Mouse (Mus musculus) lung, postnatal 10 days (tissue): ENCODE data around the gene Usp18.
A peak's percentile ranks its signal among the peaks of the same experiment; 100 is the strongest.

Experiments
- DNase-seq: peaks from one replicate; pipeline ENCODE4 v3.0.0; 2021

Usp18 gene

GRCm38 (mm10) chr6:121226043-121226442 lies 19.7 kb upstream of the Usp18 start:
- DNase-seq, result no peak

GRCm38 (mm10) chr6:121226744-121227143 lies 19.0 kb upstream of the Usp18 start:
- DNase-seq, result no peak

GRCm38 (mm10) chr6:121228421-121228820 lies 17.3 kb upstream of the Usp18 start:
- no peak for DNase-seq

GRCm38 (mm10) chr6:121232652-121233051 lies 13.1 kb upstream of the Usp18 start:
- DNase-seq, result no peak

GRCm38 (mm10) chr6:121236386-121236785 lies 9.3 kb upstream of the Usp18 start:
- no peak for DNase-seq

GRCm38 (mm10) chr6:121238209-121238608 lies 7.5 kb upstream of the Usp18 start:
- DNase-seq, result no peak

- no peak for DNase-seq
Observed at GRCm38 (mm10) chr6:121241780-121242179, 3.9 kb upstream of the Usp18 start.

- DNase-seq, result no peak
Observed at GRCm38 (mm10) chr6:121243161-121243560, 2.5 kb upstream of the Usp18 start.

- no peak for DNase-seq
Observed at GRCm38 (mm10) chr6:121246037-121246361, 293 bp downstream of the Usp18 start.

- DNase-seq, result no peak
Observed at GRCm38 (mm10) chr6:121250406-121250805, 4.7 kb downstream of the Usp18 start.

GRCm38 (mm10) chr6:121251256-121251655 lies 5.5 kb downstream of the Usp18 start:
- no peak for DNase-seq

- peak; percentile 80 for DNase-seq
Observed at GRCm38 (mm10) chr6:121260548-121260947, 14.8 kb downstream of the Usp18 start.

GRCm38 (mm10) chr6:121261233-121261632 lies 15.5 kb downstream of the Usp18 start:
- DNase-seq, result no peak

GRCm38 (mm10) chr6:121262004-121262403 lies 16.3 kb downstream of the Usp18 start:
- no peak for DNase-seq

GRCm38 (mm10) chr6:121262496-121262895 lies 16.8 kb downstream of the Usp18 start:
- no peak for DNase-seq

- no peak for DNase-seq
Observed at GRCm38 (mm10) chr6:121270156-121270555, 24.4 kb downstream of the Usp18 start.

GRCm38 (mm10) chr6:121271707-121272074 lies 26.0 kb downstream of the Usp18 start:
- no peak for DNase-seq

- peak; percentile 90 for DNase-seq
Observed at GRCm38 (mm10) chr6:121272075-121272800, 26.5 kb downstream of the Usp18 start.

- DNase-seq, result peak; percentile 45
Observed at GRCm38 (mm10) chr6:121274356-121274755, 28.6 kb downstream of the Usp18 start.

GRCm38 (mm10) chr6:121284132-121284531 lies 38.4 kb downstream of the Usp18 start:
- DNase-seq, result no peak

GRCm38 (mm10) chr6:121299317-121299716 lies 53.6 kb downstream of the Usp18 start:
- DNase-seq, result no peak

- DNase-seq, result peak; percentile 21
Observed at GRCm38 (mm10) chr6:121299954-121300353, 54.2 kb downstream of the Usp18 start, which contains the start of gene Slc6a13. TSS of gene Slc6a13 (plus strand) at chr6:121300227.

- no peak for DNase-seq
Observed at GRCm38 (mm10) chr6:121300504-121300903, 54.8 kb downstream of the Usp18 start.

GRCm38 (mm10) chr6:121303466-121304220 lies 57.9 kb downstream of the Usp18 start:
- no peak for DNase-seq
